Mouse (Mus musculus): Measurements from ENCODE around the gene Glrx5. TPM values are rescaled to one million over a fixed set of nuclear protein-coding genes. Genes with fewer than 3 reads are reported as not detected.

The Glrx5 gene
- polyA plus RNA-seq, 1 experiment from 2014 or later: 312 TPM

GRCm38 (mm10) chr12:105009370-105010212, 22.9 kb upstream of the Glrx5 start, which contains the start of gene Syne3:
TSS of gene Syne3 (minus strand) at chr12:105009809.
- peaks cover 83% of the 10 kb centered on the region for H3K27me3 ChIP-seq (ENCODE audit: insufficient read depth, poor library complexity, severe bottlenecking)
- H3K9me3 ChIP-seq: no peaks in the 10 kb centered on the region
- peaks cover 28% of the 10 kb centered on the region for H3K4me1 ChIP-seq
- H3K4me3 ChIP-seq: peak within 1 kb of the TSS; percentile 84
- H3K36me3 ChIP-seq: no peaks in the 10 kb centered on the region
- peak within 1 kb of the TSS; percentile 81 for H3K27ac ChIP-seq
- DNase-seq (ENCODE audit: low spot score): peak; percentile 86
- under 1% methylated on average over 65 of the region's 66 CpGs for WGBS

- Histone ChIP-seq H3K9me3 (no peaks in the 10 kb centered on the region), H3K36me3 (no peaks in the 10 kb centered on the region), H3K27ac (peak overlapping the region; percentile 81), H3K4me3 (peak overlapping the region; percentile 84), H3K27me3 (ENCODE audit: insufficient read depth, poor library complexity, severe bottlenecking) (peaks cover 76% of the 10 kb centered on the region), H3K4me1 (peaks cover 28% of the 10 kb centered on the region)
- 20% methylated on average over 9 of the region's 9 CpGs for WGBS
- DNase-seq (ENCODE audit: low spot score): no peak
Measured at GRCm38 (mm10) chr12:105010213-105010790, 22.2 kb upstream of the Glrx5 start.

GRCm38 (mm10) chr12:105011589-105011988, 20.9 kb upstream of the Glrx5 start:
- WGBS: 83% methylated on average over 1 of the region's 1 CpGs
- Histone ChIP-seq H3K27me3 (ENCODE audit: insufficient read depth, poor library complexity, severe bottlenecking) (peaks cover 64% of the 10 kb centered on the region), H3K9me3 (no peaks in the 10 kb centered on the region), H3K4me1 (peaks cover 28% of the 10 kb centered on the region), H3K4me3 (no peak overlapping the region), H3K36me3 (no peaks in the 10 kb centered on the region), H3K27ac (no peak overlapping the region)
- no peak for DNase-seq (ENCODE audit: low spot score)

GRCm38 (mm10) chr12:105012314-105012713, 20.2 kb upstream of the Glrx5 start:
- Histone ChIP-seq H3K9me3 (no peaks in the 10 kb centered on the region), H3K27me3 (ENCODE audit: insufficient read depth, poor library complexity, severe bottlenecking) (peaks cover 57% of the 10 kb centered on the region), H3K4me1 (peaks cover 28% of the 10 kb centered on the region), H3K36me3 (no peaks in the 10 kb centered on the region), H3K4me3 (no peak overlapping the region), H3K27ac (no peak overlapping the region)
- WGBS: 87% methylated on average over 4 of the region's 4 CpGs
- no peak for DNase-seq (ENCODE audit: low spot score)

GRCm38 (mm10) chr12:105013065-105013464, 19.4 kb upstream of the Glrx5 start:
- Histone ChIP-seq H3K4me1 (peaks cover 28% of the 10 kb centered on the region), H3K4me3 (peak overlapping the region; percentile 31)

GRCm38 (mm10) chr12:105016199-105016598, 16.3 kb upstream of the Glrx5 start:
- H3K27me3 ChIP-seq (ENCODE audit: insufficient read depth, poor library complexity, severe bottlenecking): peaks cover 18% of the 10 kb centered on the region
- peaks cover 15% of the 10 kb centered on the region for H3K4me1 ChIP-seq
- DNase-seq (ENCODE audit: low spot score): no peak
- H3K27ac ChIP-seq: no peak overlapping the region
- no peaks in the 10 kb centered on the region for H3K36me3 ChIP-seq
- no peaks in the 10 kb centered on the region for H3K9me3 ChIP-seq
- H3K4me3 ChIP-seq: no peak overlapping the region
- WGBS: 59% methylated on average over 4 of the region's 4 CpGs

More at GRCm38 (mm10) chr12:105013065-105013464, 19.4 kb upstream of the Glrx5 start:
- no peak for DNase-seq (ENCODE audit: low spot score)
- WGBS: 24% methylated on average over 17 of the region's 17 CpGs
- no peaks in the 10 kb centered on the region for H3K36me3 ChIP-seq
- peak overlapping the region; percentile 18; the same call in 1 of the 2 replicates for H3K27ac ChIP-seq
- no peaks in the 10 kb centered on the region for H3K9me3 ChIP-seq
- H3K27me3 ChIP-seq (ENCODE audit: insufficient read depth, poor library complexity, severe bottlenecking): peaks cover 50% of the 10 kb centered on the region

- no peaks in the 10 kb centered on the region for H3K9me3 ChIP-seq
- H3K4me1 ChIP-seq: peaks cover 18% of the 10 kb centered on the region
- H3K27ac ChIP-seq: no peak overlapping the region
- peaks cover 14% of the 10 kb centered on the region; the same call in 1 of the 2 replicates for H3K27me3 ChIP-seq (ENCODE audit: insufficient read depth, poor library complexity, severe bottlenecking)
- 76% methylated on average over 10 of the region's 10 CpGs for WGBS
- DNase-seq (ENCODE audit: low spot score): no peak
- no peaks in the 10 kb centered on the region for H3K36me3 ChIP-seq
- no peak overlapping the region for H3K4me3 ChIP-seq
Measured at GRCm38 (mm10) chr12:105016639-105017038, 15.8 kb upstream of the Glrx5 start.

- Histone ChIP-seq H3K4me1 (peaks cover 20% of the 10 kb centered on the region), H3K36me3 (peaks cover 11% of the 10 kb centered on the region; the same call in 1 of the 2 replicates), H3K4me3 (no peak overlapping the region), H3K27me3 (ENCODE audit: insufficient read depth, poor library complexity, severe bottlenecking) (no peaks in the 10 kb centered on the region), H3K9me3 (peaks cover 12% of the 10 kb centered on the region; the same call in 1 of the 2 replicates), H3K27ac (peak overlapping the region; percentile 56; the same call in 1 of the 2 replicates)
- no peak for DNase-seq (ENCODE audit: low spot score)
- 54% methylated on average over 19 of the region's 19 CpGs for WGBS
Measured at GRCm38 (mm10) chr12:105019359-105020219, 12.9 kb upstream of the Glrx5 start.

GRCm38 (mm10) chr12:105021441-105022069, 10.9 kb upstream of the Glrx5 start:
- 68% methylated on average over 8 of the region's 8 CpGs for WGBS
- DNase-seq (ENCODE audit: low spot score): no peak
- Histone ChIP-seq H3K4me1 (peaks cover 20% of the 10 kb centered on the region), H3K4me3 (no peak overlapping the region), H3K27me3 (ENCODE audit: insufficient read depth, poor library complexity, severe bottlenecking) (no peaks in the 10 kb centered on the region), H3K9me3 (peaks cover 12% of the 10 kb centered on the region; the same call in 1 of the 2 replicates), H3K36me3 (peaks cover 11% of the 10 kb centered on the region; the same call in 1 of the 2 replicates), H3K27ac (no peak overlapping the region)

- 0 out of 2 replicates have a peak overlapping the region, but pooled peaks have one; percentile 25 for H3K27ac ChIP-seq
- peaks cover 20% of the 10 kb centered on the region for H3K4me1 ChIP-seq
- no peak for DNase-seq (ENCODE audit: low spot score)
- no peak overlapping the region for H3K4me3 ChIP-seq
- 62% methylated on average over 7 of the region's 7 CpGs for WGBS
- peaks cover 11% of the 10 kb centered on the region; the same call in 1 of the 2 replicates for H3K36me3 ChIP-seq
- no peaks in the 10 kb centered on the region for H3K27me3 ChIP-seq (ENCODE audit: insufficient read depth, poor library complexity, severe bottlenecking)
- peaks cover 12% of the 10 kb centered on the region; the same call in 1 of the 2 replicates for H3K9me3 ChIP-seq
Measured at GRCm38 (mm10) chr12:105022141-105022540, 10.3 kb upstream of the Glrx5 start.

- Histone ChIP-seq H3K4me1 (peaks cover 20% of the 10 kb centered on the region), H3K36me3 (peaks cover 11% of the 10 kb centered on the region; the same call in 1 of the 2 replicates), H3K27ac (no peak overlapping the region), H3K9me3 (peaks cover 12% of the 10 kb centered on the region; the same call in 1 of the 2 replicates), H3K4me3 (no peak overlapping the region), H3K27me3 (ENCODE audit: insufficient read depth, poor library complexity, severe bottlenecking) (no peaks in the 10 kb centered on the region)
- no peak for DNase-seq (ENCODE audit: low spot score)
- WGBS: 95% methylated on average over 9 of the region's 9 CpGs
Measured at GRCm38 (mm10) chr12:105022776-105023175, 9.7 kb upstream of the Glrx5 start.

Data from heart, embryonic 10.5 days (tissue).